Mouse (Mus musculus): Measurements from ENCODE around the gene Lce1a1.
"Not testable (repeated sequence)": the region's sequence is repeated elsewhere in the genome, so short reads cannot be mapped to it uniquely, and the experiment has no call there.

Gene Lce1a1

GRCm38 (mm10) chr3:92648207-92648606, at the start of gene Lce1a1:
TSS of gene Lce1a1 (minus strand) at chr3:92648307.
- no peak for DNase-seq (ENCODE audit: low spot score)

DNA sequence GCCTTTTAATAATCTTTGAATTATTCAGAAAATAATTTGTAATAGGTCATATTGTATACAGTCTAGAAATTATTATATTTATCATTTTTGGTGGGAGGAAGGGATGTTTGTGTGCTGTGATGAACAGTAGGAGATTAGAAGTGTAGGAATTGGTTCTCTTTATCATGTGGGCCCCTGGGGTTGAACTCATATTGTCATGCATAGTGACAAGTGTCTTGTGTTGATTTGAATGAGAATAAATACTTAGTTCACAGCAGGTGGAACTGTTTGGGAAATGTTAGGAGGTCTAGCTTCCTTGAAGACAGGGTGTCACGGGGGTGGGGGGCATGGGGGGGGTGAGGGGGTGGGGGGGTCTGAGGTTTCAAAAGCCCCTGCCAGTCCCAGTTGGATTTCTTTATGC, 46.5 kb upstream of the Lce1a1 start:
- no peak for DNase-seq (ENCODE audit: low spot score)

GRCm38 (mm10) chr3:92691688-92692087, 43.6 kb upstream of the Lce1a1 start:
- DNase-seq (ENCODE audit: low spot score) = no peak

DNA sequence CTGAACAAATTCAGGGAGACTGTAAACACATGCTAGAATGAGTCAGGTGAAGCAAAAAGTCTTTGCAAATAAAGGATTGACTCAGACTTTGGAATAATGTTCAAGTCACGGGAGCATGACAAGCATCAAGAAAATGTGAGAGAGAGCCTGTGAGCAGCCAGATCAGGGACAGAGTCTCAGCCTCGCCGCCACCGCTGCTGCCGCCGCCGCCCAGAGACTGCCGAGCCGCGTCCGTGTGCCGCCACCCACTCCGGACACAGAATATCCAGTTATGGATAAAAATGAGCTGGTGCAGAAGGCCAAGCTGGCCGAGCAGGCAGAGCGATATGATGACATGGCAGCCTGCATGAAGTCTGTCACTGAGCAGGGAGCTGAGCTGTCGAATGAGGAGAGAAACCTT, 41.0 kb upstream of the Lce1a1 start:
- DNase-seq (ENCODE audit: low spot score) = not testable (repeated sequence)

DNA sequence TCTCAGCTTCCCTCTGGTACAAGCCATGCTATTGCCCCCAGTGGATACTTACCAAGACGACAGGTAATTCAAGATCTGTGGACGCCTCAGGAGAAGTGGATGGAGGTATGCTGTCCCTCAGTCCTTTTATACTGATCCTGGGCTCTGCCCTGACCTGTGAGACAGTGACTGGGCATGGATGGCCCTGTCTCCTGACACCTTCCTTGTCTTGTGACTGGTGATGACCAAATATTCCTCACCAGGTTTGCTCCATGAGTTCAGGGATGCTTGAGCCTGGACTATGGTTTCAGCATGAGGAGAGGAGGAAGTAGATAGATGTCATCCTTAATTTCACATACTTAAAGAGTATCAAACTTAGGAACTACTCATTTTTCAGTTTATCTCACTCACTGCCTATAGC, 39.0 kb upstream of the Lce1a1 start, which contains the start of gene Lce1d:
Lce1d (minus strand) TSS at position 101 of the 400 bp plus-strand sequence.
- DNase-seq (ENCODE audit: low spot score) = no peak

DNA sequence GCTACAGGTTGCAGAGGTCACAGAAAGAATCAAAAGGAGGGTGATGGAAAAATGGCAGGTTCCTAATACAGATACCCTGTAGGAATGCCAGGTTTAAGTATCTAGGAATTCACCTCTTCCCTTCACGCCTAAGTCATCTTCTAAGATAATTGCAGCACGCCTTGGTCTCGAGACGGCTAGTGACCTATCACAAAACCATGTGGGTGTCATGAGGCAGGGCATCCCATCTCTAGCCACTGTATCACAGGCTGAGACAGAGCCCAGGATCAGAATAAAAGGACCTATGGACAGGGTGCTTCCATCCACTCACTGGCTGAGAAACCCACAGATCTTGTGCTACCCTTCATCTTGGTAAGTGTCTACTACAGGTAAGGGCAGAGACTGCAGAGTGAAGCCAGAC, 30.8 kb upstream of the Lce1a1 start, which contains the start of gene Lce1c:
Lce1c (plus strand) TSS at position 301 of the 400 bp plus-strand sequence.
- DNase-seq (ENCODE audit: low spot score) = no peak

DNA sequence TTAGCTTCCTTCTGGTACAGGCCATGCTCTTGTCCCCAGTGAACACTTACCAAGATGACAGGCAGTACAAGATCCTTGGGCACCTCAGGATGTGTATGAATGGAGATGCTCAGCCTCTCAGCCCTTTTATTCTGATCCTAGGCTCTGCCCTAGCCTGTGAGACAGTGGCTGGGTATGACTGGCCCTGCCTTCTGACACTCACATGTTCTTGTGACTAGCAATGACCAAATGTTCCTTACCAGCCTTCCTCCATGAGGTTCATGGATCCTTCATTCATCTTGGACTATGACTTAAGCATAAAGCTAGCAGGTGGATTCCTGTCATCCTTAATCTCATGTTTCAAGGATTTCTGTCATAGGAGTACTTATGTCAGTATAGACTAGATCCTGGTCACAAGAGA, 22.1 kb upstream of the Lce1a1 start, which contains the start of gene Lce1a2:
Lce1a2 (minus strand) TSS at position 101 of the 400 bp plus-strand sequence.
- no peak for DNase-seq (ENCODE audit: low spot score)

- DNase-seq (ENCODE audit: low spot score) = no peak
Measured at GRCm38 (mm10) chr3:92656826-92657225, 8.7 kb upstream of the Lce1a1 start, which contains the start of gene Lce1b. TSS of gene Lce1b (minus strand) at chr3:92656926.

DNA sequence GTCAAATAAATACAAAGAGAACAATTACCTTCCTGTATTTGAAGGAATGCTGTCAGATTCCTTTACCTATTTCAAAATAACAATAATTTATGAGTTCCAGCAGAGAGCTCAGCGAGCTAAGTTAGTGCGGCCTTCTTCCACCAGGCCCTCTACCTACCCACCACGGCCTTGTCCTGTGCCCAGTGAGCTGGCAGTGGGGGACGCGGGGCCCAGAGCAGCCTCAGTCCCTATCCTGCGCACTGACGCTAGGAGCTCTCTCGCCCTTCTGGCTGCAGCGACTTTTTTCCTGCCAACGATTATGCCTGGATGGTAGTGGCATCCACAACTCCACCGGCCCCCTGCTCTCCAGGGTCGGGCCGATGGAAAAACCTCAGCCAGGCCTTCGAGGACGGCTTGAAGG, 8.3 kb downstream of the Lce1a1 start:
- DNase-seq (ENCODE audit: low spot score) = no peak

DNA sequence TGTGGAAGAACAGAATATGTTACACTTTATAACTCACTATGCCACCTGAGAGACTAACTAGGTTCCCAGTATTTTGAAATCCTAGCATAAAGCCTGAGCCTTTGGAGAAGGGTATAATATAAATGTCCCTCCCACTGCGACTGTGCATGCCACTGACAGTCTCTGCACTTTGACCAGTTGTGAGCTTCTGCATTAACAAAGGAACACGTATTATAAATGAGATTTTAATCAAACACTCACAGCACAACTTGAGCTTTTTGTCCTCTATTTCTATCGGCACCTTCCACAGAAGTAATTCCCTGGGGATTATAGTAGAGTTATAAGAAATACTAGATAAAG, 9.5 kb downstream of the Lce1a1 start:
- DNase-seq (ENCODE audit: low spot score) = no peak

DNA sequence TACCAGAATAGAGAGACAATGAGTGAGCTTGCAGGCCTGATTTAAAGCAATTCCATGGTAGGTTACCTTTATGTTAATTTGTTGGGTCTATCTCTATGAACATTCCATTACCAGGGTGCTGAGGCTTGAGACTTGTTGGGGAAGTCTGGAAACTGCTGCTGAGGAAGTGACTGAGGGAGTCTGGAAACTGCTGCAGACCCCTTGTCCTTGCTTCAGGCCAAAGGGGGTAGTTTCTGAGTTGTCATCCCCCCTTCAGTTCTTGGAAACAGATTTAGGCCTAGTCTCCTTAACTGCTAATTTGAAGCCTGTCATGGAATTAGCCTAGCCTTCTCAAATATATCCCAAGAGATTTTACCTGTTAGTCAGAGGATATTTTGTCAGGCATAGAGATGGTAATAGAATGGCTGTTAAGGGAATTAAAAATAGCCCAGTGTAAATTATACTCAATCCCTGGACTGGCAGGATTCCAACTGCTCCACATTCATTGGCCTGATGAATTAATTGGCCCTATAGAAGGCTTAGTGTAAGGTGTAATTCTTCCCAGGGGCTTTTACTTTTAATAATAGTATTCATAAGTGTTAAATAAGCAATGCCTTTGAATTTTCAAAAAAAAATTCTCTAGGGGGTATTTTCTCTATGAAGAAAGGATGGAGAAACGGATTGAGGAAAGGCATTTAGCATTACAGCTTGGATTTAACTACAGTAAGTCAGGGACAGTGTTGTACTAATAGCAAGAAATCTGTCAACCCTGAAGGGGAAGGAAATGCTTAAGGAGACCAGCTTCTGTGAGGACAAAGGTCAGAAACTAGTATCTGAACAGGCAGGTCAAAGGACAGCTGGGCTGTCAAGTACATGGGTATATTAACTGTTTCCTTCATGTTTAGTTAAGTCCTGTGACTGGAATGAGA, 10.1 kb downstream of the Lce1a1 start:
- DNase-seq (ENCODE audit: low spot score) = no peak

GRCm38 (mm10) chr3:92621560-92621959, 26.5 kb downstream of the Lce1a1 start, which contains the start of gene Lce6a:
TSS of gene Lce6a (minus strand) at chr3:92621660.
- DNase-seq (ENCODE audit: low spot score) = no peak

DNA sequence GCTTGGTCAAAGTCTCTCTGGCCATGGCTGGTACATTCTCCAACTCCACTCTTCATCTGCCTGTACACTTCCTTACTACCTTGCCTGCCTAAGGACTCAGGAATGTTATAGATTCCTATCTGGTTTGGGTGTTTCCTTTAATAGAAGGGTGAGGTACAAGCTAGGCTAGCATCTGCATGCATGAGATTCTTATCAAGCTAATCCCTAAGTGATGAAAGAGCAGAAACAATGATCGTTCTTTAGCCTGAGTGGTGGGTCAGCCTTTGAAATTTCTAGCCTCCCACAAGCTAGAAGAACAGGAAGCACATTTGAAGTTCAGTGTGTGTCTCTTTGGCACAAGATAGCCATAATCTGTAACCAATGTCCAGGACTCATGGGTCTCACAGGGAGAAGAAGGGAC, 38.3 kb downstream of the Lce1a1 start:
- no peak for DNase-seq (ENCODE audit: low spot score)

GRCm38 (mm10) chr3:92607392-92607791, 40.7 kb downstream of the Lce1a1 start, which contains the start of gene 2210017I01Rik:
TSS of gene 2210017I01Rik (minus strand) at chr3:92607492.
- no peak for DNase-seq (ENCODE audit: low spot score)

- DNase-seq (ENCODE audit: low spot score) = no peak
Measured at GRCm38 (mm10) chr3:92602169-92602568, 45.9 kb downstream of the Lce1a1 start.

- no peak for DNase-seq (ENCODE audit: low spot score)
Measured at GRCm38 (mm10) chr3:92600456-92600855, 47.7 kb downstream of the Lce1a1 start.

GRCm38 (mm10) chr3:92599973-92600372, 48.1 kb downstream of the Lce1a1 start:
- DNase-seq (ENCODE audit: low spot score) = no peak

GRCm38 (mm10) chr3:92598429-92598828, 49.7 kb downstream of the Lce1a1 start:
- no peak for DNase-seq (ENCODE audit: low spot score)
